Mouse (Mus musculus): ENCODE data around the gene Olfr1423. TPM values are rescaled to one million over a fixed set of nuclear protein-coding genes. Genes with fewer than 3 reads are reported as not detected.
A peak's percentile ranks its signal among the peaks of the same experiment; 100 is the strongest.

The Olfr1423 gene
- polyA plus RNA-seq, 1 experiment from 2014 or later: not detected

- Histone ChIP-seq H3K27me3 (no peaks in the 10 kb centered on the region), H3K36me3 (no peaks in the 10 kb centered on the region), H3K9ac (peak overlapping the region; percentile 49), H3K4me1 (peaks cover 16% of the 10 kb centered on the region), H3K27ac (peak overlapping the region; percentile 82), H3K4me2 (peak overlapping the region; percentile 72), H3K4me3 (peak overlapping the region; percentile 67), H3K9me3 (no peaks in the 10 kb centered on the region)
- under 1% methylated on average over 41 of the region's 41 CpGs for WGBS
- peak; percentile 75 for ATAC-seq (ENCODE audit: borderline replicate concordance, extremely low read depth, low FRiP score, low TSS enrichment)
These were observed 35.4 kb downstream of the Olfr1423 start for GRCm38 (mm10) chr19:12005376-12006360.

- Histone ChIP-seq H3K4me3 (peak overlapping the region; percentile 67), H3K27me3 (no peaks in the 10 kb centered on the region), H3K4me1 (peaks cover 16% of the 10 kb centered on the region), H3K27ac (no peak overlapping the region), H3K9ac (0 out of 2 replicates have a peak overlapping the region, but pooled peaks have one; percentile 49), H3K36me3 (no peaks in the 10 kb centered on the region), H3K9me3 (no peaks in the 10 kb centered on the region), H3K4me2 (peak overlapping the region; percentile 72)
- WGBS: 49% methylated on average over 9 of the region's 9 CpGs
- ATAC-seq (ENCODE audit: borderline replicate concordance, extremely low read depth, low FRiP score, low TSS enrichment): no peak
These were observed 36.7 kb downstream of the Olfr1423 start for GRCm38 (mm10) chr19:12004216-12005008.

GRCm38 (mm10) chr19:12003568-12003967 is 37.5 kb downstream of the Olfr1423 start:
- ATAC-seq (ENCODE audit: borderline replicate concordance, extremely low read depth, low FRiP score, low TSS enrichment): no peak
- Histone ChIP-seq H3K27ac (no peak overlapping the region), H3K36me3 (no peaks in the 10 kb centered on the region), H3K9me3 (no peaks in the 10 kb centered on the region), H3K27me3 (no peaks in the 10 kb centered on the region), H3K4me2 (no peak overlapping the region), H3K9ac (no peak overlapping the region), H3K4me1 (peaks cover 16% of the 10 kb centered on the region), H3K4me3 (no peak overlapping the region)
- WGBS: 78% methylated on average over 2 of the region's 2 CpGs

- Histone ChIP-seq H3K27me3 (no peaks in the 10 kb centered on the region), H3K9me3 (no peaks in the 10 kb centered on the region), H3K27ac (no peak overlapping the region), H3K4me2 (peak overlapping the region; percentile 41), H3K36me3 (no peaks in the 10 kb centered on the region), H3K4me3 (peak overlapping the region; percentile 17), H3K9ac (no peak overlapping the region), H3K4me1 (peaks cover 16% of the 10 kb centered on the region)
- WGBS: 40% methylated on average over 14 of the region's 14 CpGs
- ATAC-seq (ENCODE audit: borderline replicate concordance, extremely low read depth, low FRiP score, low TSS enrichment): no peak
These were observed 38.3 kb downstream of the Olfr1423 start for GRCm38 (mm10) chr19:12002791-12003190.

- 3% methylated on average over 11 of the region's 11 CpGs for WGBS
- no peak overlapping the region for H3K27ac ChIP-seq
- peak overlapping the region; percentile 17 for H3K4me3 ChIP-seq
These were observed 39.0 kb downstream of the Olfr1423 start for GRCm38 (mm10) chr19:12002125-12002524.

GRCm38 (mm10) chr19:12001686-12002085 is 39.4 kb downstream of the Olfr1423 start:
- WGBS: 18% methylated on average over 3 of the region's 3 CpGs
- ATAC-seq (ENCODE audit: borderline replicate concordance, extremely low read depth, low FRiP score, low TSS enrichment): no peak
- H3K4me2 ChIP-seq: no peak overlapping the region; the same call in 1 of the 2 replicates
- no peak overlapping the region for H3K4me3 ChIP-seq
- H3K9me3 ChIP-seq: no peaks in the 10 kb centered on the region
- no peaks in the 10 kb centered on the region for H3K27me3 ChIP-seq
- no peak overlapping the region for H3K9ac ChIP-seq
- peaks cover 8% of the 10 kb centered on the region for H3K4me1 ChIP-seq
- H3K27ac ChIP-seq: no peak overlapping the region
- H3K36me3 ChIP-seq: no peaks in the 10 kb centered on the region

More at GRCm38 (mm10) chr19:12002125-12002524, 39.0 kb downstream of the Olfr1423 start:
- Histone ChIP-seq H3K36me3 (no peaks in the 10 kb centered on the region), H3K9me3 (no peaks in the 10 kb centered on the region), H3K4me1 (peaks cover 12% of the 10 kb centered on the region), H3K4me2 (peak overlapping the region; percentile 41), H3K9ac (no peak overlapping the region), H3K27me3 (no peaks in the 10 kb centered on the region)
- peak; percentile 47; the same call in 1 of the 2 replicates for ATAC-seq (ENCODE audit: borderline replicate concordance, extremely low read depth, low FRiP score, low TSS enrichment)

- H3K36me3 ChIP-seq: peaks cover 42% of the 10 kb centered on the region
- H3K9ac ChIP-seq: no peak overlapping the region
- no peaks in the 10 kb centered on the region for H3K4me1 ChIP-seq
- H3K9me3 ChIP-seq: no peaks in the 10 kb centered on the region
- no peak overlapping the region for H3K4me3 ChIP-seq
- H3K27ac ChIP-seq: no peak overlapping the region
- H3K27me3 ChIP-seq: no peaks in the 10 kb centered on the region
- no peak overlapping the region for H3K4me2 ChIP-seq
- ATAC-seq (ENCODE audit: borderline replicate concordance, extremely low read depth, low FRiP score, low TSS enrichment): no peak
- WGBS: 62% methylated on average over 2 of the region's 2 CpGs
These were observed 45.2 kb downstream of the Olfr1423 start for GRCm38 (mm10) chr19:11995722-11996448.

GRCm38 (mm10) chr19:11994703-11995431 is 46.2 kb downstream of the Olfr1423 start:
- H3K4me2 ChIP-seq: no peak overlapping the region
- no peak for ATAC-seq (ENCODE audit: borderline replicate concordance, extremely low read depth, low FRiP score, low TSS enrichment)
- no peak overlapping the region for H3K27ac ChIP-seq
- no peaks in the 10 kb centered on the region for H3K27me3 ChIP-seq
- H3K4me3 ChIP-seq: no peak overlapping the region
- H3K36me3 ChIP-seq: peaks cover 51% of the 10 kb centered on the region
- H3K9me3 ChIP-seq: no peaks in the 10 kb centered on the region
- no peaks in the 10 kb centered on the region for H3K4me1 ChIP-seq
- H3K9ac ChIP-seq: no peak overlapping the region
- WGBS: 88% methylated on average over 6 of the region's 6 CpGs

- H3K27ac ChIP-seq: no peak overlapping the region
- no peaks in the 10 kb centered on the region for H3K4me1 ChIP-seq
- H3K4me2 ChIP-seq: no peak overlapping the region
- H3K9me3 ChIP-seq: no peaks in the 10 kb centered on the region
- H3K4me3 ChIP-seq: no peak overlapping the region
- peaks cover 73% of the 10 kb centered on the region for H3K36me3 ChIP-seq
- H3K9ac ChIP-seq: no peak overlapping the region
- no peaks in the 10 kb centered on the region for H3K27me3 ChIP-seq
- 80% methylated on average over 10 of the region's 10 CpGs for WGBS
- ATAC-seq (ENCODE audit: borderline replicate concordance, extremely low read depth, low FRiP score, low TSS enrichment): no peak
These were observed 48.6 kb downstream of the Olfr1423 start for GRCm38 (mm10) chr19:11992441-11993029.

GRCm38 (mm10) chr19:11992034-11992433 is 49.1 kb downstream of the Olfr1423 start:
- H3K36me3 ChIP-seq: peaks cover 76% of the 10 kb centered on the region
- no peaks in the 10 kb centered on the region for H3K27me3 ChIP-seq
- no peak for ATAC-seq (ENCODE audit: borderline replicate concordance, extremely low read depth, low FRiP score, low TSS enrichment)
- no peak overlapping the region for H3K9ac ChIP-seq
- no peaks in the 10 kb centered on the region for H3K4me1 ChIP-seq
- WGBS: 88% methylated on average over 9 of the region's 9 CpGs
- no peak overlapping the region for H3K4me2 ChIP-seq
- H3K27ac ChIP-seq: no peak overlapping the region
- no peaks in the 10 kb centered on the region for H3K9me3 ChIP-seq
- H3K4me3 ChIP-seq: no peak overlapping the region

Data from lung, embryonic 15.5 days (tissue).